Mouse (Mus musculus) adrenal gland, adult 8-10 months (tissue): ENCODE measurements around the gene Vwf. TPM values are rescaled to one million over a fixed set of nuclear protein-coding genes. Genes with fewer than 3 reads are reported as not detected.

Source experiments
- total RNA-seq, 4 experiments: library from RNA; stranded (reverse); gene quantifications; 2 replicates each; pipeline ENCODE4 v1.2.4; 2022

Gene Vwf
- total RNA-seq, 4 experiments from 2014 or later = 6.5 to 13.4 (median 7.4) TPM

Other genes starting within 250 kb of the Vwf start
- gene Ltbr, start 232.9 kb upstream of the Vwf start, total RNA-seq = 10 to 100 TPM; 74.1 to 83.5 (median 81.0) TPM
- 1 to 10 TPM; 1.4 to 3.4 (median 2.2) TPM for gene Scnn1a, start 226.1 kb upstream of the Vwf start, total RNA-seq
- gene Tnfrsf1a, start 197.4 kb upstream of the Vwf start, total RNA-seq = 100 to 1,000 TPM; 194 to 259 (median 215) TPM
- under 1 TPM in 2 of 4 experiments, not detected in 2; 0.09 to 0.19 TPM for gene Plekhg6, start 166.0 kb upstream of the Vwf start, total RNA-seq
- gene Cd9, start 52.0 kb upstream of the Vwf start, total RNA-seq = 100 to 1,000 TPM; 108 to 171 (median 144) TPM
- gene Ano2, start 143.6 kb downstream of the Vwf start, total RNA-seq = under 1 TPM in 2 of 4 experiments, not detected in 2; 0.20 to 0.56 TPM